Mouse (Mus musculus) G1E (cell line): ENCODE measurements around the gene Hpcal1. TPM values are rescaled to one million over a fixed set of nuclear protein-coding genes. Genes with fewer than 3 reads are reported as not detected.

ENCODE experiments used
- ATAC-seq: 2 replicates; pipeline ENCODE4 v1.8.0; 2016; ENCODE audit warnings: mild to moderate bottlenecking; ENCODE audit not compliant: insufficient number of reproducible peaks, poor library complexity, low FRiP score, severe bottlenecking; ENCODE audit errors: extremely low read depth
- DNase-seq: peaks from one replicate; pipeline ENCODE4 v3.0.0; 2012; ENCODE audit warnings: low spot score
- H3K27me3 ChIP-seq: 2 replicates; pipeline ENCODE4 v1.6.1; 2012; ENCODE audit warnings: mild to moderate bottlenecking, low read length, inconsistent platforms; ENCODE audit not compliant: insufficient read depth
- H3K36me3 ChIP-seq: replicated peaks from 2 replicates; pipeline ENCODE3; 2012; ENCODE audit warnings: mild to moderate bottlenecking, inconsistent platforms
- H3K4me1 ChIP-seq: 2 replicates; pipeline ENCODE4 v1.6.1; 2012; ENCODE audit warnings: low read depth, low read length, inconsistent platforms, mixed read lengths; ENCODE audit not compliant: insufficient read depth
- H3K4me3 ChIP-seq: 2 replicates; pipeline ENCODE4 v1.5.1; 2012; ENCODE audit warnings: low read depth, mild to moderate bottlenecking, inconsistent platforms, low read length, moderate library complexity, mixed read lengths
- H3K9me3 ChIP-seq: replicated peaks from 2 replicates; pipeline ENCODE4 v1.6.1; 2012; ENCODE audit warnings: inconsistent platforms
- CTCF ChIP-seq: IDR thresholded peaks from 2 replicates; pipeline ENCODE4 v1.5.1; 2012; ENCODE audit warnings: low read depth, low read length, inconsistent platforms, mixed read lengths
- GATA1 ChIP-seq: IDR thresholded peaks from 2 replicates; pipeline ENCODE4 v1.6.1; 2012; ENCODE audit warnings: borderline replicate concordance, low read length, inconsistent platforms, mixed read lengths
- GATA2 ChIP-seq: IDR thresholded peaks from 2 replicates; pipeline ENCODE4 v1.6.1; 2012; ENCODE audit warnings: low read depth, low read length, inconsistent platforms, borderline replicate concordance
- POLR2AphosphoS5 ChIP-seq: IDR thresholded peaks from 2 replicates; pipeline ENCODE4 v1.6.1; 2012; ENCODE audit warnings: low read depth, low read length, inconsistent platforms; ENCODE audit not compliant: insufficient replicate concordance
- TAL1 ChIP-seq: conservative IDR thresholded peaks from 2 replicates; pipeline ENCODE4 v1.6.1; 2012; ENCODE audit warnings: low read depth, low read length, inconsistent platforms, mixed read lengths
- polyA plus RNA-seq: library from polyadenylated mRNA; stranded (reverse); fragments of >175 nt; gene quantifications from 2 replicates; pipeline ENCODE4 v1.2.3, GENCODE M21; 2012
- total RNA-seq, 2 experiments: library from RNA; stranded (forward) in 1 of 2; stranded (reverse) in 1 of 2; fragments of 200-1000 nt in 1 of 2; fragments of >200 nt in 1 of 2; fragmentation: Nextera tagmentation in 1 of 2; gene quantifications; 2 replicates each; pipeline ENCODE4 v1.2.3; 2014 to 2017

Hpcal1 gene
- total and polyA plus RNA-seq, 3 experiments, result not detected

GRCm38 (mm10) chr12:17692953-17693352 is 2.3 kb downstream of the Hpcal1 start:
- ATAC-seq, result no peak
- H3K9me3 ChIP-seq, result peaks cover 35% of the 10 kb centered on the region
- H3K27me3 ChIP-seq, result no peaks in the 10 kb centered on the region
- no peaks in the 10 kb centered on the region for H3K36me3 ChIP-seq
- TF ChIP-seq GATA1, result no peak
- TF ChIP-seq TAL1, result no peak
- no peak for TF ChIP-seq CTCF
- no peak for TF ChIP-seq GATA2
- no peak for TF ChIP-seq POLR2AphosphoS5
- no peak overlapping the region for H3K4me3 ChIP-seq
- no peaks in the 10 kb centered on the region for H3K4me1 ChIP-seq
- no peak for DNase-seq

- Histone ChIP-seq H3K4me3 (no peak overlapping the region), H3K9me3 (peaks cover 43% of the 10 kb centered on the region), H3K36me3 (no peaks in the 10 kb centered on the region), H3K27me3 (no peaks in the 10 kb centered on the region), H3K4me1 (no peaks in the 10 kb centered on the region)
- ATAC-seq, result no peak
- no peak for DNase-seq
- TF ChIP-seq GATA1 (no peak), CTCF (no peak), GATA2 (no peak), TAL1 (no peak), POLR2AphosphoS5 (no peak)
Observed at GRCm38 (mm10) chr12:17694589-17695115, 4.0 kb downstream of the Hpcal1 start.

- Histone ChIP-seq H3K36me3 (no peaks in the 10 kb centered on the region), H3K4me3 (no peak overlapping the region), H3K9me3 (peaks cover 30% of the 10 kb centered on the region), H3K27me3 (no peaks in the 10 kb centered on the region), H3K4me1 (no peaks in the 10 kb centered on the region)
- ATAC-seq, result no peak
- no peak for TF ChIP-seq GATA1
- TF ChIP-seq CTCF, result no peak
- no peak for TF ChIP-seq POLR2AphosphoS5
- no peak for TF ChIP-seq GATA2
- TF ChIP-seq TAL1, result no peak
- DNase-seq, result no peak
Observed at GRCm38 (mm10) chr12:17696395-17696794, 5.7 kb downstream of the Hpcal1 start.

- Histone ChIP-seq H3K4me3 (no peak overlapping the region), H3K4me1 (no peaks in the 10 kb centered on the region), H3K9me3 (peaks cover 25% of the 10 kb centered on the region), H3K27me3 (no peaks in the 10 kb centered on the region), H3K36me3 (no peaks in the 10 kb centered on the region)
- ATAC-seq (no peak), DNase-seq (no peak)
- TF ChIP-seq POLR2AphosphoS5 (no peak), TAL1 (no peak), CTCF (no peak), GATA2 (no peak), GATA1 (no peak)
Observed at GRCm38 (mm10) chr12:17698934-17699333, 8.3 kb downstream of the Hpcal1 start.

GRCm38 (mm10) chr12:17699480-17699879 is 8.8 kb downstream of the Hpcal1 start:
- Histone ChIP-seq H3K4me3 (no peak overlapping the region), H3K36me3 (no peaks in the 10 kb centered on the region), H3K4me1 (no peaks in the 10 kb centered on the region), H3K9me3 (peaks cover 25% of the 10 kb centered on the region), H3K27me3 (no peaks in the 10 kb centered on the region)
- TF ChIP-seq POLR2AphosphoS5 (no peak), CTCF (no peak), GATA2 (no peak), TAL1 (no peak), GATA1 (no peak)
- ATAC-seq (no peak), DNase-seq (no peak)

GRCm38 (mm10) chr12:17701131-17701720 is 10.6 kb downstream of the Hpcal1 start:
- no peaks in the 10 kb centered on the region for H3K27me3 ChIP-seq
- ATAC-seq (no peak), DNase-seq (no peak)
- H3K4me1 ChIP-seq, result no peaks in the 10 kb centered on the region
- H3K36me3 ChIP-seq, result no peaks in the 10 kb centered on the region
- TF ChIP-seq POLR2AphosphoS5, result no peak
- TF ChIP-seq GATA2, result no peak
- TF ChIP-seq CTCF, result no peak
- no peak for TF ChIP-seq GATA1
- TF ChIP-seq TAL1, result no peak
- H3K4me3 ChIP-seq, result no peak overlapping the region
- peaks cover 25% of the 10 kb centered on the region for H3K9me3 ChIP-seq
